ENCODE assay signal across 9 mouse cellular contexts in the genomic region with DNA sequence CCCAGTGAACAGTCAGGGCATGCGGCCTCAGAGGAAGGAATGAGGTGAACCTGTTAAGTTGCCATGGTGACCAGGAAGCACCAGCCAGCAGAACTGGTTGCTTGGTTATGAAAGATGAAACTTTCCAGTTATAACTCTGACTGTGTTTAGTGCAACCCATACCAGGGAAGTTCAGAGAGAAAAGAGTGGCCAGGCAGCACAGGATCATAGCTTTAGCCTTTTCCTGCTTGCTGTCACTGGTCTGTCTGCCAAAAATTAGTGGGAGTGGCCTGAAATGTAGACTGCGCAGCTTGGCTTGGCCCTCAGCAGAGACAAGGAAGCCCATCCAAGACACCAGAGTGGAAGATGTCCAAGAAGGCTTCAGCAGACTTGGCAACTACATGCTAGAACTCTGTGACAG.
DNase-seq lines count a peak whose midpoint lies in the region; ATAC-seq and TF ChIP-seq lines count a peak whose summit lies in the region.
"Had no signal": no experiment of that assay in that cellular context is flagged by ENCODE, and none has a peak within 500 bp of the region (broad histone marks: within the 10 kb centered on the region; RNA-seq: fewer than 3 reads in every experiment).

No protein-coding gene starts in this region.

- ATAC-seq in intestine, embryonic 15.5 days, result peak; percentile 39; the same call in 1 of the 2 replicates
- ATAC-seq in intestine, postnatal 0 days, result no peak
- ATAC-seq in lung, embryonic 16.5 days (ENCODE audit: low read depth), result peak; percentile 94

- 60% methylated on average over 2 of the region's 2 CpGs for WGBS in intestine, embryonic 15.5 days
- 80% methylated on average over 2 of the region's 2 CpGs for WGBS in intestine, postnatal 0 days
- WGBS in lung, embryonic 16.5 days, result 46% methylated on average over 2 of the region's 2 CpGs

- no peak for TF ChIP-seq CTCF in intestine, postnatal 0 days (IDR thresholded peaks at IDR 0.05; ENCODE audit: low read depth)

- no peaks in the 10 kb centered on the region for H3K36me3 ChIP-seq in intestine, embryonic 15.5 days
- H3K36me3 ChIP-seq in intestine, postnatal 0 days (ENCODE audit: control insufficient read depth, insufficient read depth), result no peaks in the 10 kb centered on the region
- no peaks in the 10 kb centered on the region for H3K36me3 ChIP-seq in lung, embryonic 16.5 days (ENCODE audit: control insufficient read depth, insufficient read depth, low read length)
- H3K36me3 ChIP-seq: neural tube, embryonic 13.5 days had no signal

- H3K4me1 ChIP-seq in intestine, embryonic 15.5 days (replicated peaks), result 0 out of 2 replicates have a peak, but pooled peaks cover 2% of the 10 kb centered on the region
- H3K4me1 ChIP-seq in intestine, postnatal 0 days (replicated peaks; ENCODE audit: control insufficient read depth, insufficient read depth, low read length), result no peaks in the 10 kb centered on the region
- peaks cover 2% of the 10 kb centered on the region; the same call in 1 of the 2 replicates for H3K4me1 ChIP-seq in lung, embryonic 16.5 days (replicated peaks; ENCODE audit: control insufficient read depth, insufficient read depth, low read length)
- H3K4me1 ChIP-seq: neural tube, embryonic 13.5 days had no signal

- no peak overlapping the region for H3K27ac ChIP-seq in intestine, embryonic 15.5 days
- H3K27ac ChIP-seq in intestine, postnatal 0 days (ENCODE audit: low read depth, low read length), result no peak overlapping the region
- no peak overlapping the region; the same call in 1 of the 2 replicates for H3K27ac ChIP-seq in lung, embryonic 16.5 days (ENCODE audit: low read length)
- H3K27ac ChIP-seq: neural tube, embryonic 13.5 days had no signal

- H3K4me3 ChIP-seq in intestine, embryonic 15.5 days (replicated peaks), result no peak overlapping the region
- H3K4me3 ChIP-seq in intestine, postnatal 0 days (ENCODE audit: low read depth, low read length), result no peak overlapping the region
- H3K4me3 ChIP-seq in lung, embryonic 16.5 days (ENCODE audit: low read length), result no peak overlapping the region
- H3K4me3 ChIP-seq: neural tube, embryonic 13.5 days had no signal

- H3K4me2 ChIP-seq in intestine, embryonic 15.5 days (replicated peaks), result no peak overlapping the region
- H3K4me2 ChIP-seq in intestine, postnatal 0 days (replicated peaks; ENCODE audit: low read depth), result no peak overlapping the region
- H3K4me2 ChIP-seq in lung, embryonic 16.5 days (ENCODE audit: low read depth, low read length), result no peak overlapping the region
- H3K4me2 ChIP-seq: neural tube, embryonic 13.5 days had no signal

- intact Hi-C loops in heart, postnatal 25 days (cut with DNase I), result no loop called here

- H3K9me3 ChIP-seq in intestine, embryonic 15.5 days, result no peaks in the 10 kb centered on the region
- H3K9me3 ChIP-seq in intestine, postnatal 0 days (ENCODE audit: control insufficient read depth), result no peaks in the 10 kb centered on the region
- no peaks in the 10 kb centered on the region for H3K9me3 ChIP-seq in lung, embryonic 16.5 days (ENCODE audit: control insufficient read depth, low read length)
- H3K9me3 ChIP-seq: neural tube, embryonic 13.5 days had no signal

- H3K27me3 ChIP-seq in intestine, embryonic 15.5 days (replicated peaks), result no peaks in the 10 kb centered on the region
- no peaks in the 10 kb centered on the region for H3K27me3 ChIP-seq in intestine, postnatal 0 days (replicated peaks; ENCODE audit: control insufficient read depth, insufficient read depth, low read length)
- no peaks in the 10 kb centered on the region for H3K27me3 ChIP-seq in lung, embryonic 16.5 days (ENCODE audit: control insufficient read depth, insufficient read depth, low read depth, low read length)
- H3K27me3 ChIP-seq: neural tube, embryonic 13.5 days had no signal

- H3K9ac ChIP-seq in intestine, embryonic 15.5 days, result no peak overlapping the region
- H3K9ac ChIP-seq in intestine, postnatal 0 days (ENCODE audit: low read depth, low read length), result no peak overlapping the region
- H3K9ac ChIP-seq in lung, embryonic 16.5 days (ENCODE audit: low read length), result no peak overlapping the region
- H3K9ac ChIP-seq: neural tube, embryonic 13.5 days had no signal

- DNase-seq in Muller cell, postnatal 12 days (ENCODE audit: inconsistent ontology term), result peak; percentile 48
- peak; percentile 79 to 88 for DNase-seq in cerebellum, postnatal 14 days
- DNase-seq in heart, postnatal 25 days (ENCODE audit: low spot score), result peak; percentile 57
- no peak for DNase-seq in B cell, adult 2 months
- DNase-seq in embryo, embryonic 10.5 days (ENCODE audit: low spot score), result no peak

Comparison
In these comparisons a context has a peak if more than half of its experiments do, and no peak if none do; other contexts are left out.
1. DNase-seq: peak in Muller cell, postnatal 12 days (single experiment), cerebellum, postnatal 14 days (2 of 2) and heart, postnatal 25 days (single experiment); none in B cell, adult 2 months (0 of 2) and embryo, embryonic 10.5 days (single experiment).